Mouse (Mus musculus) urinary bladder, postnatal 25 days (tissue): ENCODE results near the gene Pla2g3.

Source experiments
- DNase-seq: peaks from one replicate; pipeline ENCODE4 v3.0.0; 2022; ENCODE audit warnings: low spot score

The Pla2g3 gene

DNA sequence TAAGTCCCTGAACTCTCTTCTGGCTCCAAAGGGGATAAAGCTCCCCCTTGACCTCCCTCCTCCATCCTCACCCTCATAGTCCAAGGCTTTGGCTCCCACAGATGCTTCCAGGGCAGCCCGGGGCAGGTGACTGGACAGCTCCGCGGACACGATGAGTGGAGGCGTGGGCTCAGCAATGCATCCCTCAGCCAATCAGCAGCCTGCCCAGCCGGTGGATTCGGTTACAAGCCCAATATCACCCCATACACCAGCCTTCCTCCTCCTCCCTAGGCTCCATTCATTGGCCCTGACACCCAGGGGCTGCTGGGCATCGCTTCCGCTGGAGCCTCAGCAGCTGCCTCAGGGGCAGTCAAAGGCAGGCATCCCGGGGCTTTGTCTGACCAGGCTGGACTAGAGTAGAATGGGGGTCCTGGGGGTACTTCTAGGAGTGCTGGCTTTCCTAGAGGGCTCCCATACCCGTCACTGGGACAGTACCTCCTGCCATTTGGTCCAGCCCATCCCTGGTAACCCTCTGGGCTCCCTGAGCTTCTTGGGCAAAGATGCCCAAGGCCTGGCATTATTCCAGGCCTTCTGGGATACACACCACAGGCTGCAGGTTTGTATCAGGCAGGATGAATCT is at the start of gene Pla2g3:
Pla2g3 (plus strand) TSS at position 333 of the 619 bp plus-strand sequence.
- DNase-seq = no peak

DNA sequence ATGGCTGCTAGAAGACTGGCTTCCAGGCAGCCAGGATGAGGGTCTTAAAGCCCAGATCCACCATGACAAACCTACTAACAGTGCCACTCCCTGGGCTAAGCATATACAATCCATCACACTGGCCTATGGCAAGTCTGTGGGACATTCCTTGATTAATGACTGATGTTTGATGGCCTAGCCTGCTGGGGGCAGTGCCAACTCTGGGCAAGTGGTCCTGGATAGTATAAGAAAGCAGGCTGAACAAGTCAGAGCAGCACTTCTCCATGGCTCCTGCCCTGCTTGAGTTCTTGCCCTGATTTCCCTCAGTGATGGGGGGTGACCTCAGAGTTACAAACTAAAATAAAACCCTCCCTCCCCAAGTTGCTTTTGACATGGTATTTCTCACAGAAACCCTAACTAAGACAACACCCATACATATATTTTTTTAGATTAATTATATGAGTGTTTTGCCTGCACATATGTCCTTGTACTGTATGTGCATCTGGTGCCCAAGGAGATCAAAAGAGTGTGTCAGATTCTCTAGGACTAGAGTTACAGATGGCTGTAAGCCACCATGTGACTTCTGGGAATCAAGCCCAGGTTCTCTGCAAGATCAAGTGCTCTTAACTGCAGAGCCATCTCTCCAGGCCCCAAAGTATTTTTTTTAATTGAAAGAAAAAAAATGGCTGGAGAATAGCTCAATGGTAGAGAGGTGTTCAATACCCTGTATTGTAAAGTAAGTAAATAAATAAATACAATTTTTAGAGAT is 46.2 kb upstream of the Pla2g3 start:
- DNase-seq = no peak

DNA sequence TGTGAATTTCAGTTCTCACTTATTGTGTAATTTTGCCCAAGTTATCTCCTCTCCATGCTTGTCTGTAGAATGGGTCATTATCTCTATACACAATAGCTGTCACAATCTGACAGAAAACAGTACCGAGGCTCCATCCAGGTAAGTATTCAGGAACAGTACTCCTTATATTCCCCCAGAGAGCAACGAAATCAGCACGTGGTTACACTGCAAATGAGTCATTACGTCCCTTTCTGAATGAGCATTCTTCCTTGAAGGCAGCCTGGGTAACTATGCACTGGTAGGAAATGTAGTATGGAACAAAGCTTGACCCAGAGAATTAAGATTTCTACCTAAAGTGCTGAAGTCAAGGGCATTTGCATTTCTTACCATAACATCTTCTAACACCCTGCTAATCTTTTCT is 45.4 kb upstream of the Pla2g3 start:
- DNase-seq = no peak

DNA sequence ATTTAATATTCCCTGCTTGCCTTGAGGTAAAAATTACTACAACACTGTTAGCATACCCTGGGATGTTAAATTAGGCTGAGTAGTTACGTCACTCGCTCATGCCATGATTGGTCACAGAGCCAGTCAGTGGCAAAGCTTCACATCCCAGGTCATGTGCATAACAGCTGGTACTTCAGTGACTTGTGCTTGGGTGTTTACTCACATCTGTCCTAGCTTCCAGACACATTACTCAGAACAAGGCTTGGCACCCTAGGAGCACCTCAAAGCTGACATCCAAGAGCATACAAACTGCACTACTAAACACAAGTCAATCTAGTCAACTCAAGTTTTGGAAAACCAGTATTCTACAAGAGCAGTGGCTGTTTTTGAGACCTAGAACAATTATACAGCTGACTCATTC is 45.0 kb upstream of the Pla2g3 start:
- no peak for DNase-seq

DNA sequence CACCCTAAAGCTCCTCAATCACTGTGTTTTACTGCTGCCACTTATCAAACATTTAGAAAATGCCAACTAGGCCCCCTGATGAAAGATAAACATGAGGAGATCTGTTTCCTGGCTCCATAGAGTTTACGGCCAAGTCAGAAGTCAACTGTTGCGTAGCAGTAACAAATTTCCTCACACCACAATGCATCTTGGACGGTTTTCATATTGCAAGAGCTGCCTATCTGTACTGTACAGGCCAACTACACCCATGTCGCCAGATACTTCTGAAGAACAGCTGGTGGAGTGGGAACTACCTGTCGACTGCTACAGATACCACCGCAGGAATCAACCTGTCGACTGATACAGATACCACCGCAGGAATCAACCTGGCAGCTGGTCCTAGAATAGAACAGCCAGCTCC is 43.2 kb upstream of the Pla2g3 start:
- DNase-seq = no peak

DNA sequence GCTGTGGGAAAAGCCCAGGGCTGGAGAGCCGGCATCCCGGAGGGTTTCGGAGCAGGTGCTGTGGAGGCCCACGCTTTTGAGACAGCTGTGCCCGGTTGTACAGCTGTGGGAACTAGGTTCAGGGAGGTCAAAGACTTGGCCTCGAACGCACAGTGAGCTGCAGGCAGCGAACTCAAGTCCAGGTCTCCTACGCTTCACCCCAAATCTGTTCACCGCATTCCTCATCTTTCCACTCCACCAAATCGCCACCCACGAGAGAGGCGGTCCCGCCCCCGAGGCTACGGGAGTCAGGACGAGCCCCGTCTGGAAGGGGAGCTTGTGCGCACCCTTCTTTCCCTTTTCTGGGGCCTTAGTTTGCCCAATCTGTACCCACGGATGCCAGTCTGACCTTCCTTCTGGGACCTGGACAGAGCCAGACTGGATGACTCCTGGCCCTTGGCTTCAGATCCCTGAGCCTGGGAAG is 36.4 kb upstream of the Pla2g3 start:
- no peak for DNase-seq

DNA sequence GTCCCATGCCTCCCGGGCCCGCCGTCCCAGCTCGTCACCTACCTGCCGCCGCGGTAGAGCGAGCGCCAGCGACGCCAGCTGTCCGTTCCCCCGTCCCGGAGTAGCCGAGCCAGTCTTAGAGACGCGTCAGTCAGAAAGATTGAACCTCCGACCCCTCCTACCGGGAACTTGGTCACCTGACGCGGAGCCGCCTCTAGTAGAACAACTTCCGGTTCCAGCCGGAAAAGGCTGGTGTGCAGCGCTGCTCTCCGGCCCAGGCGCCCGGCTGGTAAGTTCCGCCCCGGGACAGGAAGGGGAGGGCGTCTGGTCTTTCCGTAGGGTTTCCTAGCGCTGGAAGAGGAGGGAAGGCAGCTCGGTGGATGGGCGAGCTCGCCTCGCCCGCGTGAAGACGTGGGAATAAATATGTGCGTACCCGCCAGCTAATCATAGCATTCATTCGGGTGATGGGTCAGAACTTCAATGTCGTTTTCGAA is 35.9 kb upstream of the Pla2g3 start, which contains the start of gene Rnf185:
Rnf185 (minus strand) TSS at position 197 of the 473 bp plus-strand sequence.
- DNase-seq = peak; percentile 86

DNA sequence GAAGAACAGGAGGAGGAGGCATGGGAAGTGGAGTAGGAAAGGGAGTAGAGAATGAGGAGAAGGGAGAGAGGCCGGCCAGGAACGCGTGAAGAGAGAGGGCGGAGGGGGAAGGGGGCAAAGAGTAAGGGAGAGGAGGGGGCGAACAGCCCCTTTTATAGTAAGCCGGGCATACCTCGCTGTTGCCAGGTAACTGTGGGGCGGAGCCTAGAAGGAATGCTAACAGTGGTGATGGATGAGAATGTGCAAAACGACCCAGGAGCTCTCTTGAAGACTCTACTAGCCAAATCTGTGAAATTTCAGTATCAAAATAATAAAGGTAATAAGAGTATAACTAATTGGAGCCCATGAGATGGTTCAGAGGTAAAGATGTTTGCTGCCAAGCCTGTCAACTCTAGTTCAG is 35.3 kb upstream of the Pla2g3 start:
- DNase-seq = no peak

DNA sequence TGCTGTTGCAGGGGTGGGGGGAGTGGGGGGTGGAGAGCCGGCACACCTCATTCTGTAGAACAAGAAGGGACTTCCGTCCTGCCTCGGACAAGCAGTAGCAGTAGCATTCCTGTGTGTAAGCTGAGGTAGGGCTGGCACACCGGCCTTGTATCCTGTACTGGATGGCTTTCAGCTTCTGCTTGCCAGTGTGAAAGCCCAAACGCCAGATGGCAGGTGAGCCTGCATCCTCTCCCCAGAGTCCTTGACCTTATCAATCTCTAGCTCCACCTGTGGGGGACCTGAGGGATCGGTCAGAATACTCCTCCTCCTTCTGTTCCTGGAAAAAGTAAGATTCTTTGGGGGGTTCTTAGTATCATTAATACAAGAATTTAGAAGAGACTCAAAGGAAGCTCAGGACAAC is 34.6 kb upstream of the Pla2g3 start:
- no peak for DNase-seq

DNA sequence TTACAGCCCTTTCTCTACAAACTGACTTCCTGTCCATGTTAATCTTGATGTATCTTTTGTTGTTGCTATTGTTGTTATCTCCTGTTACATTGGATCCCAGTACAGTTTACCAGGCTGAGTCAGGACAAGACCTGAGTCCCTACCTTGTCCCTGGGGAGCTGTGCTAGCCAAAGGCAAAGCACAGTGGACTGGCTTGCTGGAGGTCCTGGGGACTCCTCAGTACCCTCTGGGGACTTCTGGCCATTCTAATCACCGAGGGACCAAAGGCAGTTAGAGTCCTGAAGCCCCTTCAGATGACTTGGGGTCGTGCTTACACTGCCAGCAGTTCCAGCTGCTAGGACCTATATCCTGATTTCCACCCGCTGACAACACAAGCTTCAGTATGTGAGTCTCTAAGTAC is 33.6 kb upstream of the Pla2g3 start:
- no peak for DNase-seq

DNA sequence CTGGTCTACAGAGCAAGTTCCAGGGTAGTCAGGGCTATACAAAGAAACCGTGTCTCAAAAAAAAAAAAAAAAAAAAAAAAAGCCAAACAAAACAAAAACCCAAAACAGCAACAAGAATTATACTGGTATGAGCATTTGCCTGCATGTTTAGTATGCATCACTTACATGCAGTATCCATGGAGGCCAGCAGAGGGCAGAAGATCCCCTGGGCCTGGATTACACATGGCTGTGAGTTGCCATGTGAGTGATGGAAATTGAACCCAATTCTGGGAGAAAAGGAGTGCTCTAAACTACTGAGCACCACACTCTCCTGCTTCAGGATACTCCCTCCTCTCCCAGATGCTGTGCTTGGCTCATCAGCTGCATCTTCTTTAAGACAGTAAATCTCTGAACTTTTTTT is 31.7 kb upstream of the Pla2g3 start:
- DNase-seq = peak; percentile 47

DNA sequence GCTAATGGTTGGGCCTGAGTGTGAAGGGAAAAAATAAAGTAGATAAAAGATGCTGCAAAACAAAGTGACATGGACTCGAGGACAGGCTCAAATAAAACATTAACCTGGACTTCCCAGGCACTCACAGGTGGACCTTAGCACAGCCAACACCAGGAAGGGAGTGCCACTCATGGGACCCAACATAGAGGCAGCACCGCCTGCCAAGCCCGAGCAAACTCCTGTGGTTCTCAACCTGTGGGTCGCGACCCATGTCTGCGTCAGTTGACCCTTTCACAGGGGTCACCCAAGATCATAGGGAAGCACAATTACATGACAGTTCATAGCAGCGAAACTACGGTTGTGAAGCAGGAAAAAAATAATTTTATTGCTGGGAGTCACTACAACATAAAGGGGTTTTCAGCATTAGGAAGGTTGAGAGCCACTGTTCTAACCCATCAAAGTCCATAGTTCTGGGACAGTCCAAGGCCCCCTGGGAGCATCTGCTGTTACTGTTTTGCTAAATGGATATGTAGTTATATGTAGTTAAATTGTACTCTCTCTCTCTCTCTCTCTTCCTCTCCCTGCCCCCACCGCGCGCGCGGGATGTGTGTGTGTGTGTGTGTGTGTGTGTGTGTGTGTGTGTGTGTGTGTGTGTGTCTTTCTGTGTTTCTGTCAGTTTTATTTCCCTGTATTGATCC is 29.5 kb upstream of the Pla2g3 start:
- no peak for DNase-seq

DNA sequence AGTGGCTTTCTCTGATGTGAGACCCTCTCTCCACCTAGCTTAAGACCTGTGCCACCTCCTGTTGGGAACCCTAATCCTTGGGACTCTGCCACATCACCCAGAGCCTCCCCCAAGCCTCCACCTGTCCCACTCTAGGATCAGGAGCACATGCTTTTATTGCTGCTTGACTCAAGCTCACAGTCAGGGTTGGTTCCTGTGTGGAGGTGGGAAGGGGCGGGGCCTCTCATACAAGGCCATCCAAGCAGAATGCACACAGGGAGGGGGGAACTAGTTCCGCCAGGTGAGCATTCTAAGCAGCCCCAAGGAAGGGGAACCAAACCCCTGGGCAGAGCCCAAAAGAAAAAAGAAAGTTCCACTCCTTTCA is 29.0 kb upstream of the Pla2g3 start:
- DNase-seq = no peak

DNA sequence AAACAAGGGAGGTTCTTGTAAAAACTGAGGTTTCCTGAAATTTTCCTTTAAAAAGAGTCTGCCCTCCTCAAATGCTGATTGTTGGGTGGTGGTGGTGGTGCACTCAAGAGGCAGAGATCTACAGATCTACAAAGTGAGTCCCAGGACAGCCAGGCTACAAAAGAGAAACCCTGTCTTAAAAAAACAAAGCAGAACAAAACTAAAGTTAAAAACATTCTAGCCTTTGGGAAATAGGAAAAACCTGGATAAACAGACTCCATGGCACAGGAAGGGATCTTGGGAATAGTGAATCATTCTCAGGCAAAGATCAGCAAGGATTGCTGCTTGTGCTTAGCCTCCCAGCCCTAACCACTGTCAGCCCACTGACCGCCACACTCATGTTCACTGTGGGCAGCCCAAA is 25.2 kb upstream of the Pla2g3 start:
- DNase-seq = no peak

DNA sequence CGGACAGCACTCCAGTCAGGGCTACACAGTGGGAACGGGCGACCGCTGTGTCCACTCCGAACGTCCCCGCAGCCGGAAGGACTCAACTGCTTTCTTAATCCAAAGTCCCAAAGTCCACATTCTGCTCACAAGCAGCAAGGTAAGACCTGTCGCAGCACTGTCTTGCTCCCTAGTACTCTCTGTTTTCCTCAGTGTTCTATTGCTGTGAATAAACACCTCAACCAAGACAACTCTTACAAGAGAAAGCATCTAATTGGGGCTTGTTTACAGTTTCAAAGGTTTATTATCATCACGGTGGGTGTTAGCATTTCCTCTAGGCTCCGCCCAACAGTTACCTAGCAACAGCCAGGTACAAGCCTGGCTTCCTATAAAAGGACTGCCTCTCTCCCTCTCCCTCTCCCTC is 16.6 kb upstream of the Pla2g3 start:
- DNase-seq = no peak

DNA sequence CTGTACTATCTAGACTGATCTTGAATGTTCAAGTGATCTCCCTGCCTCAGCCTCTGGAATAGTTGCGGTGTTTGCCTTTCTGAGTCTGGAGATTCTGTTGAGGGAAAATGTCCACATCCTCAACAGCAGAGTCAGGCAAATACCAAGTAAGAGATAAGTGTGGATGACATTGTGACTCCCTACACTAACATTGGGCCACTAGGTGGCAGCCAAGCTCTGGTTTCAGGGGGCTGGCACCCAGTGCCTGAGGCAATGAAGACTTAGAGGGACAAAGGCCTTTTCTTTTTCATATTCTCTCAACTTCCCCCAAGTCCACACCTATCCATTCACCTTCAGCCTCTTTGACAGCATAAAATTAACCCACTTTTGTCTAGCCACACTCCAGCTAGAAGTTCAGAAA is 15.6 kb upstream of the Pla2g3 start:
- peak; percentile 86 for DNase-seq

DNA sequence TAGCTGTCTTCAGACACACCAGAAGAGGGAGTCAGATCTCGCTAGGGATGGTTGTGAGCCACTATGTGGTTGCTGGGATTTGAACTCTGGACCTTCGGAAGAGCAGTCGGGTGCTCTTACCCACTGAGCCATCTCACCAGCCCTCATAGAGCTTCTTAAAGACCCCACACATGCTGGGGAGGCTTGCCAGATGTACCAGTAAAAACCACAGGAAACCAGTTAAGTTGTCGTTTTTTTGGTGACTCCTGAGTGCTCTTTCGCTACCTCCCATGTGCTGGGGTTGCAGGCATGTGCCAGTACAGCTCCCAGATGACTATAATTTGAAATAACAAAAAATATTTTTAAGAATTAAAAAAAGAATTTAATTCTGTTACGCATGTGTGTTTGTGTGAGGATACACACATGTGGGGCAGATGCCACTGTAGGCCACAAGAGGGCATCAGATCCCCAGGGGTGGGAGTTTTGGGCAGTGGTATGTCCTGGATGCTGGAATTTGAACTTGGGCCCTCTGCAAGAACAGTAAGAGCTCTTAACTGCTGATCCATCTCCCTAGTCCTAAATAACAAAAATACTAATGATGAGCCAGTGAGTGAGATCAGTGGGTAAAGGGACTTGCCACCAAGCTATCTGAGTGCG is 13.5 kb upstream of the Pla2g3 start:
- no peak for DNase-seq

DNA sequence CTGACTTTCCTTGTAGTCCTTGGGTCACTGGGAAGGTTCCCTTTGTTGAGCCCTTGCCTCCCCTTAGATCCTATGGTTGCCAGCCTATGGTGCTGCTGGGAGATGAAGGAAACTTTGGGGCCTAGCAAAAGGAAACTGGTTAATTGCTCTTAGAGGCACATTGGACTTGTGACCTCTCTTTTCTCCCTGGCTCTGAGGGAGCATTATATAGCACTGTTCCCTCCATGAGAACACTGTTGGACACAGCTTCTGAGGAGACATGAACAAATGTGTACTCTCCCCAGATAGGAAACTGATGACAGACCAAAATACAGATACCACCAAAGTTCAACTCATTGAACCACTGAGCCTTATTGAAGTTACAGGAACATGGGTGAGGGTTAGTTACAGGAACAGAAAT is 12.6 kb upstream of the Pla2g3 start:
- no peak for DNase-seq

DNA sequence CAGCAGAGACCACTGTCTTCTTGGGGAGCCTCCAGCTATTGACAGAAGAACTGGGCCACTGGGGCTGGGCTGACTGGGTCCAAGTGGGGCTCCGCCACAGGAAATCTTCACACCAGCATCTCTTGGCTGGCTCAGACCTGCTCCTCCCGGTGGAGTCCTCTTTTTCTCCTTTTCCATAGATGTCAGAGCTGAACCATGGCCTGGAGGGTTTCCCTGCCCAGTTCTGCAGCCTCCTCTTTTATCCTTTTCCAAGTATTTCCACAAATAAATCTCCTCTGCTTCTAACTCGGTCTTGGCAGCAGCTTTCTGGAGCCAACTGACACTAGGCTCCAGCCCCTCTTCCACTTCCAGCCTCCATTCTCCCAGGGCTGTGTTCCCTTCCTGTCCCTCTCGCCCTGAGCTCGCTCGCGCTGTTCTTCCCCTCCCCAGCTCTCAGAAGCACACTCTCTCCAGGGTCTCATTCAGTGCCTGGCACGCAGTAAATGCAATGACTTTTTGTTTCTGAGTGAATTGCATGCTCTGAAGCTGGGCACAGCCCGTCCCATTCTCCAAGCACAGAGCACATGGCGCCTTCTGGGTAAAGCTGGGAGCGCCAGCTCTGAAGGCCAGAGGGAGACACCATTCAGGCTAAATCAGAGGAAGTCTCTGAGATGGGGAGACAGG is 4.0 kb upstream of the Pla2g3 start:
- DNase-seq = no peak

DNA sequence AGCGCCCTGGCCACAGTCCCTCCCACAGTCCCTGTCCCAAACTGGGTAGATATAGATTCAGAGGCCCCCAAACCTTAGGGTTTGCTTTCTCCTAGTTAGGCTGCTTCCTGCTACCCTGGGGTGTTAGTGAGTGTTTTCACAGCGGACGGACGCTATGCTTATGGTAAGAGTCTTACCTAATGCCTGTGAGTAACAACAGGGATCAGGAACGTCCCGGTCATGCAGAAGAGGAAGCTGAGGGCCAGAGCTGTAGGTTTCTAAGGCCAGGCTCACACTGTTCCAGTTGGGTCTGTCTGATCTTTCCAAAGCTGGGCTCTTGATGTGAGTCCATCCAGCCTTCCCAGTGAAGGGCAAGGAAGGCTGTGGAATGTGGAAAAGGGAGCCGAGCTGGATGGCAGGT is 1.7 kb upstream of the Pla2g3 start:
- no peak for DNase-seq

DNA sequence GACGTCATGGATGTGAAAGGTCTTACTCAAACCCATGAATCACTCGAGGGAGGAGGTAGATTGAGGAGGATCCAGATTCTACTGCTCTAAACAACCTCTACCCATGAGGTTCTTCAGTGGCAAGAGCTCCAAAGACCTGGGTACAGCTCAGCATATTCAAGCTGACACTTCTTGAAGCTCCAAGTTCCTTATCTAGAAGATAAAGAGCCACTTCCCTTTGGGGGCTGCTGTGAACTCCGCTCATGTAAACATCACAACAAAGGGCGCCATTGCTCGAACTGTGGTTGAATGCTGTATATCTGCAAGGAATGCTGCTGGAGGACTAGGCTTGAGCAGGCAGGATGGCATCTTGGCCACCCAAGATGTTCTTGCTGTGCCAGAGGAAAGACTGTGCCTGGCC is 952 bp downstream of the Pla2g3 start:
- no peak for DNase-seq

DNA sequence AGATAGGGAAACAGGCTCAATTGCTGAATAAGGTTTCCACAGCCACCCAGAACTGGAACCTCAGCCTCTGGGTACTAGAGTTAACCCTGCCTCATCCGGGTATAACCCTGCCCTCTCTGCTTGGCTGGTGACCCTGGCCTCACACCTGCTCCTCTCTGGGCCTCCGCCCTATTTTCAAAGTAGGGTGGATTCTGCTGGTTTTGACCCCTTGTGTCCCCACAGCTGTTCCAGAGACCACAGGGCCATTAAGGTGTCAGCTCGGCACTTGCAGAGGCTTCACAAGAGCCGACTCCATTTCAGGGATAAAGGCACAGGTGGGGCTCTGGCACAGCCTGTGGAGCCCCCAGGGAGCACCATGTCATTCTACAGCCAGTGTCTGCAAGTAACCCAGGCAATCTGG is 4.7 kb downstream of the Pla2g3 start:
- no peak for DNase-seq
